Mouse (Mus musculus): ENCODE results near the gene Gm21518. TPM values are rescaled to one million over a fixed set of nuclear protein-coding genes. Genes with fewer than 3 reads are reported as not detected.

The Gm21518 gene
- polyA plus RNA-seq (2017; shearing (Covaris generic)) = not detected

GRCm38 (mm10) chrY:62190566-62190965 is at the start of gene Gm21518:
Gene Gm21518 (plus strand): TSS chrY:62190866.

